Mouse (Mus musculus) layer of hippocampus, adult 9-10 months (tissue): Measurements from ENCODE around the gene Nradd.

Experiments used
- DNase-seq: peaks from one replicate; pipeline ENCODE4 v3.0.0; 2022; ENCODE audit warnings: low spot score

Gene Nradd

DNA sequence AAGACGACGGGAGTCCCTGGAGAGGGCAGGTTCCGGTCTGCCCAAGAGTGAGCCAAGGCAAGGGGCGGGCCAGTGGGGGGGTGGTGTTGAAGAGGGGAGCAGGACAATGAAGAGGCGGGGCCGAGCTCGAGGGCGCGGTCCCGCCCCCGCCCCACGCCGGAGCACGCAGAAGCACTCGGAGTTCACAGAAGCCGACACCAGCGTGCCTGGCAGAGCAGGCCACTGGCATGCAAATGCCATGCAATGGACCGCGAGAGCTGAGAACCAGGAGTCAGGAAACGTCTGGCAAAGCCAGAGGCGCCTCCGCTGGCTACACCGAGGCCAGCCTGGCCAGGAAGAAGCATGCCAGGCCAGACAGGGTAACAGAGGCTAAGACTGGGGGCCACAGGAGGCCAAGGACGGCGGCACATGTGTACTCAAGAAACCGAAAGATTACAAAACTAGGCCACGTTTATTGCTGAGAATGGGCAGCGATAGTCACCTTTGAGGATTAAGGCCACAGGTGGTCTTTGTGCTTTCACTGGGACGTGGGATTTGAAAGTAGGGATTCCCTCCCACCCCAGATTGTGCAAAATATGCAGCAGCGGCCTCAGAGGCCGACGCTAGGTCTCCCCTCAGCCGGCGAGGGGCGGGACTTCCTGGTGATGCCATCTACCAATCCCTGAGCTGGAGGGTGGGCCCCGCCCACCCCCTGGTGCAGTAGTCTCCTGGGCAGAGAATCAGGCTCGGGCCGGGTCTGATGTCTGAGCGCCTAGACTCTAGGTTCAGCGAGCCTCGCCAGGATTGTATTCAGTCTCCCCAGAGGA, at the start of gene Nradd:
TSS of gene Nradd (minus strand) at position 92 of the 806 bp plus-strand sequence.
- peak; percentile 42 for DNase-seq

DNA sequence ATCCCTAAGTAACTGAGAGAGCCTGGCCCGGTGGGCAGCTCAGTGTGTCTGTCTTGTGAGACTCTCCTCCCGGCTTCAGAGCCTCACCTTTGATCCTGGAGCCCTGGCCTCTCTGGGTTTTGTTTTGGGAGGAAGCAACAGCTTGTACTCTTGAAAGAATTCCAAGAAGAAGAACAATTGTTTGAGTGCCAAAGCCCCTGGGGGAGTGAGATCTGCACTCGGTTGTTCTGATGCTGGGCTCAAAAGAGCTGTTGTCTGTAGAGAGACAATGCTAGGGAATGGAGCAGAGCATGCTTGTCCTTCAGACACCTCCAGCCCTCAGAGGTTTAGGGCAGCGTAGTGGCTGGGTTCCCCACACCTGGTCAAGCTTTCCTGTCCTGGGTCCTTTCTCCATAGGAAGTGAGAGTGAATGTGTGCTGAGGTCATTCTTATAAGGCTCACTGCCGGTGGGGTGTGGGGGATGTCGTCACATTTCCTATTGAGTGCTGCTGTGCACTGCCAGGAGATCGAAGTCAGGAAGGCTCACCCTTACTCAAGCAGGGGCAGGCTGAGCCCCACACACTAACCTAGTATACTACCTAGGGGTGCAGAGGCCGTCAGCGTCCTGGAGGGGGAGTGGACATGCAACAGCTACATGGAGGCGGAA, 49.0 kb upstream of the Nradd start:
- no peak for DNase-seq

DNA sequence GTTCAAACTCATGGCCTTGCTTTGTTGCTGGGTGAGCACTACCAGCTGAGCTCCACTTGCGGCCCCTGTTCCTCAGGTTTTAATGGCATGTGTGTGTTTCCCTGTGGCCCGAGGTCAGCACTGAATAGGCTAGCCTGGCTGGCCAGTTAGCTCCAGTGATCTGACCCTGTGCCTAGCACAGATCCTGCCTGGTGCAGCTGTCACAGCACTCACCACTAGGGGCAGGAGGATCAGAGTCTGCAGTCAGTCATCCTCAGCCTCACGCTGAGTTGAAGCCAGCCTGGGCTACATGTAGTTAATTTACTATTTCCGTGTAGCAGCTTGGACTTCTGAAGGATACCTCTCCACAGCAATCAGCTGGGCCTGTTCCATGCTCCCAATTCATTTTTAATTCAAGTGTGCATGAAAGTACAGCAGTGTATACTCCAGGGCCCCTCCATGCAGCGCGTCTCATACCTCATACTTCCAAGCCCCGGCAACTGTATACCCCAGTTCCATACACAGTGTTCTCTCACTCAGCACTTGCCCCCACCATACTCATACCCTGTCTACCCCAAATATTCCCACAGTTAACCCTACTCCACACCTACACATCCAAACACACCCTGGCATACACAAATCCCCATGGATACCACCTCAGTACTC, 48.3 kb upstream of the Nradd start:
- DNase-seq = no peak

DNA sequence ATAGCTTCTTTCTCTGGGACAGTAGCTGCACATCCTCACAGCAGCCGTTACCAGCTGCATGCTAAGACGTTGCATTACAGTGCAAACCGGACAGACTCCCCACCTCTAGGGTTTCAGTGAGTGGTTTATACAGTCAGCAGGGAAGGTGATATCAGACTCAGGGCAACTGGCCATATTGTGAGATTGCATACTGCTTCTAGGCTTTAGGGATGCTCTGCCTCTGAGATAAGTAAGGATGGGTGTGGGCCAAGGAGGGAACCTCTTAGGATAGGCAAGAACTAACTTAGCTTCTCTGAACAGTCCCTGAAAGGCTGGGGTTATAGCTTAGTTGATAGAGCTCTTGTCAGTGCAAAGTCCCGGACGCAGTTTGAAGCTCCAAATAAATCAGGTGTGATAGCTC, 45.5 kb upstream of the Nradd start:
- DNase-seq = no peak

DNA sequence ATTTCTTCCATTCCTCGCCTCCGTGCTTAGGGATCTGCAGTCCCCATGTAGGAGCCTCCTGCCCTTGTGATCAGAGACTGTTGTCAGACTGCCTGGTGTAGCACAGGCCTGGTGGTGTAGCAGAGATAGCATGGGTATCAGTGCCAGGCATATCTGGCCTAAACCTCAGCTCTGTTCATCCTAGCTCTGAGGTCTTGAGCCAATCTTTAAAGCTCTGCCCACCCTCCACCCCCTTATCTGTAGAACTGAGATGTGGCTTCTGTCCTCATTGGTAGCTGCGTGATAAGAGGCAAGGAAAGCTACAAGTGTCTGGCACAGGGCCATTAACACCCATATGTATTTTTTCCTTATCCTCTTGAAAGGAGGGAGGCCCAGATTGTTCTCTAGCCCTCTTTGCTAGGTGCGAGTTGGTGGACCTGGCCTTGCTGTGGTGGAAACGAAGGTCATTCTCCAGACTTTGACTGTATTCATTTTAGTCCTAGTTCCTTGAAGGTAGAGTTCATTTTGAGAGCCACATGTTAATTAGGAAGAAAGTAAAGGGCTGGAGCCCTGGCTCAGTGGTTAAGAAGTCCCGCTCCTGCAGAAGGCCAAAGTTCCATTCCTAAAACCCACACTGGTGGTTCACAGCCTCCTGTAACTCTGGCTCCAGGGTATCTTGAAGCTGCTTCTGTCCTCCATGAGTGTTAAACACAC, 44.5 kb upstream of the Nradd start:
- no peak for DNase-seq

DNA sequence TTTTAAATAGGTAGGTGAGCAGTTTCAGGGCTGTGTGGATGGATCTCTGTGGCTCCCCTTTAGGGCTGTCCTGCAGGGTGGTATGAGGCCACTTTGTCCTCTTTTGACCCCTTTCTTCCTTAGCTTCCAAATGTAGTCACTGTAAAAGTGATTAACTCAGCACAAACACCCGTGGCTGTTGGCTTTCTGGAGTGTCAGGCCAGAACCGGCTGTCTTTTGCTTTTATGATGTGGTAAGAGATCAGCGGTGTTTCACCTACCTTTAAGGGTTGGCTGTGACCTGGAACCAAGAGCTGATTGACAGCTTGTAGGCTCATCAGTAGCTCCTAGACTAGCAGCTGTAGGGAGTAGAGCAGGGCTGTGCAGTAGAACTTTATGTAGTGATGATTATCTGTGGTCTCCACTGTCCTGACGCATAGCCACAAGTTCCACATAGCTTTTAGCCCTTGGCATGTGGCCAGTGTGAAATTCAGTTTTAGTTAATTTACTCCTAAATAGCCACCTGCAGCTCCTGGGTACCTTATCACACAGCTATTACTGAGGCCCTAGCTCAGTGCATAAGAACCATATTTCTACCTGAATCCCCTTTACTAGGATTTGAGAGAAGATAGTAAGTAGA, 43.1 kb upstream of the Nradd start:
- DNase-seq = no peak

DNA sequence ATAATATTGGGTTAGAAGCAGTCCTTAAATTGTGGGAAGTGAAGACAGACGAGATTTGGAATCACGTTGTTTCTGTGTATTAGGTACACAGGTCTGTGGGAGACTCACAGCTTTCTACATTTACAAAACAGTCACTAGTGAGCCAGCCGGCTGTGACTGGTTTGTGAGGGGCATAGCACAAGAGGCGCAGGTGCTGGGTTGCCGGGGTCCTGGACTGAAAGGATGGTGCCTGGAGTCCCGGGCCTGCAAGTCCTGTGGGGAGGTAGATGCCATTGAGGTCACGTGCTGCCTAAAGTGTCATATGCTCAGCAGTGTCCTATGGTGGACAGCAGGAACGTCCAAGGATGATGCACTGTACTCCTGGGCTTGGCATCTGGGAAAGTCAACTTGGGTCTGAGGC, 42.1 kb upstream of the Nradd start:
- no peak for DNase-seq

DNA sequence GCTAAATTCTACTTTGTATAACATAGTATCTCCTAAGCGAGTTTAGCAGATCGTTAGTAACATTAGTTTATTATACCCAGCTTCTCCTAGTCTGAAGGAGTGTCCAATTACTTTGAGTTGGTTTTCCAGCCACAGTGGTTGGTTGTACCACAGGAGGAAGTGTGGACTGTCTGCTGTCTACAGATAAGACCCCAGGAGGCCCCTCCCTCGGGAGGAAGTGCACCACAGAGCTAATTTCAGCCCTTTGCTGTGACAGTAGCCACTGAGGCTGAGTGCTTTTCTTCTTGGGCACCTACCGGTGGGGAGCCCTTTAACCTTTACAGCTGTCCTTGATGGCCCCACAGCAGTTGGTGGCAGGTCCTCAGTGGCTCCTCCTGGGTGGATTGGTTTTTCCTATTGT, 41.7 kb upstream of the Nradd start:
- DNase-seq = no peak

DNA sequence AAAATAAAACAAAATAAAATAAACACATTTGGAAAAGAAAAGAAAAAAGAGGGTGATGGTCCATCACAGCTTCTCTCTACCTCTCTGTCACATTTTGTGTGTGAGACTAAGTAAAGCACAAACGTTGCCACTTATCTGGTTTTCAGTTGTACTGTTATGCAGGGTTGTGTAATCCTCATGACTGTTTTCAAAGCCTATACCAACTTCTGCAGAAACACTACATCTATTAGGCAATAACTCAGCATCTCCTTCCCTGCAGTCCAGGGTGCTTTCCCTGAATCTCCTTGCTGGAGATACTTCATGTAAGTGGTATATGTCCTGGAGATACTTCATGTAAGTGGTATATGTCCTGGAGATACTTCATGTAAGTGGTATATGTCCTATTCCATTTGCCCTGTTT, 38.6 kb upstream of the Nradd start:
- no peak for DNase-seq

DNA sequence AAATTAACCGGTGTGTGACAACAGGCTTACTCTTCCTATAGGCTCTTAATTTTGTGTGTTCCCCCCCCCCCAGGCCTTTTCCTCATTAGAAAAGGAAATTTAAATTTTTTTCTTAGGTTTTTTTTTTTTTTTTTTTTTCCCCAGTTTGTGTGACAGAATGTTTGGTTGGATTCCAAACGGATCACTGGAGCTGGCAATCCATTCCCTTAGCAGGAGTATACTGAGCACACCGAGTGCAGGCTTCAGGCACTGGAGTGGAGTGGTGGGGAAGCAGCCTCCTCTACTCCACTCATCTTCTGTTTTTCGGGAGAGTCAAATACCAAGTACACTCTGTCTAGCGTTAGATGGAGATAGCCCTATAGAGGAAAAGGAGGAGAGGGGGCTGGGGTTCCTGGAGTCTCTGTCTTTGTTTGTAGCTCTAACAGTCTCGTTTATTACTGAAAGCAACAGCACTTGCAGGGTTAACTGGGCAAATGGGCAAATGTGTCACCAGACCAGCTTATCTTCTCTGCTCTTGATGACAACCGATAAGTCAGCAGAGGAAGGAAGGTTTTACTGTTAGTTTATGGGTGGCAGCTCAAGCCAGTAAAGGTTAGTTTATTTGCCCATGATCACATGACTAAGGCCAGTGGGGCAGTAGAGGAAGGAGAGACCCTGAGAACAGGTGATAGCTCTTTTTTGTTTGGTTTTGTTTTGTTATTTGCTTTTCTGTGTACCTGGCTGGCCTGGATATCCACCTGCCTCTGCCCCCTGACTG, 36.8 kb upstream of the Nradd start:
- DNase-seq = no peak

DNA sequence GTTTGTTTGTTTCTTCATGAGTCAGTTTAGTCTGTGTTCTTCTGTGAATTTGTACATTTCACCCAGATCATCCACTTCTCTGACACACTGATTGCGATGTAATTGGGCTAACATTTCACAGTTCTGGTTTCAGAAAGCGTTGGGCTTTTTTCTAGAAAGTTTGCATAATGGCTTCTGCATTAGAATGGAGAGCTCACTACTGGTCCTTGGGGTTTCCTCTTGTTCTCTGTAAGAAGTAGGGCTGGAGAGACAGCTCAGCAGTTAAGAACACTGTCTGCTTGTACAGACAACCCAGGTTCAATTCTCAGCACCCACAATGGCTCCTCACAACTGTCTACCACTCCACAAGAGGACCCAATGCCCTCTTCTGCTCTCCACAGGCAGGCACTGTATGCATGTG, 36.0 kb upstream of the Nradd start:
- DNase-seq = no peak

DNA sequence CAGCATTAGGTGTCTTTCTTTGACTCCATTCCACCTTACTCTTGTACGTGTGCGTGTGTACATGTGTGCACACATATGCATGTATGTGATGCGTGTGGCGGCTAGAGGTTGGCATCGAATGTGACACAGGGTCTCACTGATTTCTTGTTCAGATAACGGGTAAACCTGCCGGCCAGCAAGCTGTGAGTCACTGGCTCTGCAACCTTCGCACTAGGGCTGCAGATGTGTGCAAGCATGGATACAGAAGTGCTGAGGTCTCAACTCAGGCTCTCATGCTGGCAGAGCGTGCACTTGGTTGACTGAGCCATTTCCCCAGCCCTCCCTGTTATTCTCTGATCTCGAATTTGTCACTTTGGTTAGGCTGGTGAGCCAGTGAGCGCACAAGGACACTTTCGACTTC, 35.3 kb upstream of the Nradd start:
- DNase-seq = no peak

DNA sequence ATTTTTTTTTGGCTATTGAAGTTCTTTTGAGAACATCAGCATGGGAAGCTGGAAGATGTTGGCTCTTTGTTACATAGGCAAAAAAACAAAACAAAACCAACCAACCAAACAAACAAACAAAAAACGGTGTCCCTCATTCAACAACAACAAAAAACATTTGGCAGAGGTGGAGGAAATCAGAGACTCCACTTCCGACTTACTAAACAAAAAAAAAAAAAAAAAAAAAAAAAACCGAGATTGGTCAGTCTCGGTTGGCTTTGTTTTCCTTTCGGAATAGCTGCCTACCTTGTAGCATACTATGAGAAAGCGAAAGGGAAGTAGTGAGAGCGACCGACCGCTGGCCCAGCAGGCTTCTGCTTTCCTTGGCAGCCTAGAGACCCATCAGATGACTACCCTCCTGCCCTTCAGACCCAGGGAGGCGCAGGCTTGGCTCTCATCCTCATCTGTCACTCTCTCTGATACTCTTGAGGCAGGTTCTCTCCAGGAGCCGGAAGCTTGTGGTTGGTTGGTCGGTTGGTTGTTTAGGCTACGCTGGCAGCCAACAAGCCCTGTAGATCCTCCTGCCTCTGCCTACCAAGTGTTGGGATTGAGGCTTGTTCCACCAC, 33.3 kb upstream of the Nradd start:
- no peak for DNase-seq

DNA sequence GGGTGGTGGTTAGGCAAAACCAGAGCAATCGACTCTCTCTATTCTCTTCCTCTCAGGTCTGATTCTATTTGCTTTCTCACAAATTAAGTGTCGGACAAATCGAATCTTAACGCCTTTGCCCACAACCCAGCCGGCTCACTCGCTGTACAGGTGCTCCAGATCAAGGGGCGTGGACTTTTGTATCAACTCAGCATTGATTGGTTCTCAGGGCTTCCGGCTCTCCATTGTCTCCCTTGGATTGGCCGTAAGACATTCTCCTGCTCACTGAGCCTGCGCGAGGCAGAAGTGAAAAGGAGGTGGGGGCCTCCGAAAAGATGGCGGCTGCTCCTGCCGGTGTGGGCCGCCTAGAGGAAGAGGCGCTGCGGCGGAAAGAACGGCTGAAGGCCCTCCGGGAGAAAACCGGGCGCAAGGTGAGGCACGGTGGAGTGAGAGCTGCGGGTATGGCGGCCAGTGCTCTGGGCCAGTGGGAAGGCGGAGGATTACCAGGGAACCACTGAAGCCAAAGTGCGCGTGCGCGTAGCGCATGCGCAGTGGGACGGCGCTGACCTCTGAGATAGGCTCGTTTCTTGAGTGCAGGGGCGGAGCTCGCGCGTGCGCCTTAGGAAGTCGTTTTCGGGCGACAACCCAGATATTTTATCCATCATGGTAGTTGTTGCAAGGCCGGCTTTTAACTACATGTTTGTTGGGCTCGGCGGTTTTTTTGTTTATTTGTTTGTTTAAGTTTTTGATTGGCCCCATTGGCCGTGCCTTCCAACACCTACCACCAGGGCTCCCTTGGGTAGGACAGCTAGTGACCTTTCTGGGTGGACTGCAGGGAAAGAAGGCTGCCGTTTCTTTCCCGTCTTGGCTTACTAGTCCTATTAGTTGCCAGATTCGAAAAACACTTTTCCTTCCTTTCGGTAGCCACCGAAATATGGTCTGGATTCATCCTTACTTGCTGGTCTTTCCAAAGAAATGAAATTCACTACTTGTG, 32.3 kb upstream of the Nradd start, which contains the start of gene Ccdc12:
TSS of gene Ccdc12 (plus strand) at position 255 of the 973 bp plus-strand sequence.
- DNase-seq = peak; percentile 97

DNA sequence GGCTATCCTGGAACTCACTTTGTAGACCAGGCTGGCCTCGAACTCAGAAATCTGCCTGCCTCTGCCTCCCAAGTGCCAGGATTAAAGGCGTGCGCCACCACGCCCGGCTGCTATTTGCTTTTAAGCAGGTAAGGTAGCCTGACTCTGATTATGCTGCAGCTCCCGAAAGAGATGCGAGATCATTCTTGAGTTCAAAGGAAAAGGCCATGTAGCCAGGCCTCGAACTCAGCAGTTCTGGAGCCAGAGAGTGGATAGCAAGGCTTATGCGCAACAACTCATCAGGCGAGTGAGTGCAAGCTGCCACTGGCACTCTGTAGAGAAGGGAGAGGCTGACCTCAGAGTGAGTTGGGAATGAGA, 31.4 kb upstream of the Nradd start:
- no peak for DNase-seq

DNA sequence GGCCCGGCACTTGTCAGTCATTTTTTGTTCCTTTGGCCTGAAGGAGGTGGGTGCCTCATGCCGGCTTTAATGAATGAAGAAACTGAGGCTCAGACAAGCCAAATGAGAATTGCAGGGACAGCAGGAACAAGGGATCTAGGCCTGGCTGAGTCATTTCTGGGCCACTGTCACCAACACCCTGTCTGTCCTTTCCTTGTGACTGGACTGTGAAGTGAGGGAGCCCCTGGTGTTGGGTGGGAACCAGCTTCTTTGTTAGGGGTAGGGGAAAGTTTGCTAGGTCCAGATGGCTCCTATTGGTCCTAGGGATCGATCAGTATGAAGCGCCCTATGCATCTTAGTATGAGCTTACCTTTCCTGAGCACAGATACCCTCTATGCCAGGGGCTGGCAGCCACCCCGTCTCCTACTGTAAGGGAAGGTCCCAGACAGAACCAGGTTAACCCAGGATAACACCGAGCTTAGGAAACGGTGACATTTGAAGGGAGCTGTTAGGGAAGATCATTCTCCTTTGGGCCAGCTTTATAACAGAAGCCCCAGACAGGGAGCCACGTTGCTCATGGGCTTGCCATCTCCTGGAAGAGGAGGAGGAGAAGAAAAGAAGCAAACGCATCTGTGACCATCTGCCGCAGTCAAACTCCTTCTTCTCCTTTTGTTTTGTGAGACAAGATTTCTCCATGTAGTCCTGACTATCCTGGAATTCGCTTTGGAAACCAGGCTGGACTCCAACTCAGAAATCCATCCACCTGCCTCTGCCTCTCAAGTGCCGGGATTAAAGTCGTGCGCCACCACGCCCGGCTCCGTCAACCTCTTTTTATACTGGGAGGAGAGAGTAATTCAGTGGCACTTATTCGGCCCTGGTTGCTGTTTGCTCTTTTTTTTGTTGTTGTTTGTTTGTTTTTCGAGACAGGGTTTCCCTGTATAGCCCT, 30.7 kb upstream of the Nradd start:
- DNase-seq = no peak

DNA sequence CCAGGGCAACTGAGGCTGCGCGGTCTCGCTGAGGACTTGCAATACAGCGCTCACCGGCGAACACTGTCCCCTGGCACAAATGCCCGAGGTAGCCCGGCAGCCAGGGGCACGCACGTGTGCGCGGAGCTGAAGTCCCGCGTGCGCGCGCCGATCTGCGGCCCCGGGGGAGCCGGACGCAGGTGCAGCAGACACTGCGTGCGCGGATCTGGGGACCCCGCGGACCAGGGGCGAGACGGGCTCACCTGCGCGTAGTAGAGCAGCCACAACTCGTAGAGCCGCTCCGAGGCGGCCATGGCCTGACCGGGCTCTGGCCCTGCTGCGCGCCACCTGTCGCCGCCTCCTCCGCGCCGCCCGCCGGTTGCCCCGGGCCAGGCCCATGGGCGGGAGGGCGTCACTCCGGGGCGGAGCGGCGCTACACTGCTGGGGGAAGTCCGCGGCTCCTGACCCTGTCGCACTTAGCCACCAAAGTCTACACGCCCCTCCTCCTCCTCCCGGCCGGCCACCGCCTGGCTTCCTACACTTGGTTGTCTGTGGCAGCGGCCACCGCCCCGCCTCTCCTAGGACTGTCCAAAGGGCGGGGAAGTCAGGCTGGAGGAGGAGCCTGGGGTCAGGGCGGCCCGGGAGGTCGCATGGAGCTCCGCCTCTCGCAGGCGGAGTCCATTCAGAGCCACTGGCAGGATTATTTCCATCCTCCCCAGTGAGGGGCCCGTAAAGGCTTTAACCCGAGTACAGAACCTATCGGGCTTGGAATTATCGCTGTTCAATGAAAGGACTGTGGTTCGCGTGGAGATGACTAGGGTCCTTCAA, 29.6 kb upstream of the Nradd start, which contains the start of gene Nbeal2:
TSS of gene Nbeal2 (minus strand) at position 507 of the 807 bp plus-strand sequence.
- DNase-seq = peak; percentile 61
